Mouse (Mus musculus): ENCODE measurements around the gene Aig1. TPM values are rescaled to one million over a fixed set of nuclear protein-coding genes. Genes with fewer than 3 reads are reported as not detected.

The Aig1 gene
- polyA plus RNA-seq, 1 experiment = 130 TPM

DNA sequence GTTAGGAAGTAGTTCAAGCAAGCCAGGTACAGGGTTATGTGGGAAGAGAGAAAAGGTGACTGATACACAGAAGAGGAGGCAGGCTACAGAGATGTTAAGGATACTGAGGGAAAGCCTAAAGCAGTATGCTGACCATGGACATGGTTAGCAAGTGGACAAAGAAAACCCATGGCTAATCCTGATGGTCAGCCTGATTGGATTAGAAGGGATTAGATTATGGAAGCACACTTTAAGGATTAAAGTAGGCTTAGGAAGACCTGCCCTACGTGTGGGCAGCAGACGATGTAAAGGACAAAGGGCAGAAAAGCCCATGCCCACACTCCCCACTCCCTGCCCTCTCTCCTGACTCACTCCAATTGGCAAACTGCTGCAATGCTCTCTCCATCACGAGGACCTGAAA is 25.0 kb downstream of the Aig1 start:
- Histone ChIP-seq H3K27ac (ENCODE audit: insufficient read depth, low read length) (peak overlapping the region; percentile 75), H3K27me3 (ENCODE audit: control insufficient read depth, insufficient read depth, low read length) (no peaks in the 10 kb centered on the region), H3K4me3 (replicated peaks; ENCODE audit: insufficient read depth, low read depth, low read length) (no peak overlapping the region), H3K4me1 (ENCODE audit: control insufficient read depth, insufficient read depth, low read length) (peaks cover 17% of the 10 kb centered on the region; the same call in 1 of the 2 replicates)
- DNase-seq = no peak
- WGBS = 44% methylated on average over 3 of the region's 3 CpGs
- TF ChIP-seq CTCF (IDR thresholded peaks at IDR 0.05; ENCODE audit: borderline replicate concordance, insufficient read depth, low read depth, low read length) = no peak
- TF ChIP-seq POLR2A (IDR thresholded peaks at IDR 0.05; ENCODE audit: borderline replicate concordance, insufficient read depth, low read length) = no peak

DNA sequence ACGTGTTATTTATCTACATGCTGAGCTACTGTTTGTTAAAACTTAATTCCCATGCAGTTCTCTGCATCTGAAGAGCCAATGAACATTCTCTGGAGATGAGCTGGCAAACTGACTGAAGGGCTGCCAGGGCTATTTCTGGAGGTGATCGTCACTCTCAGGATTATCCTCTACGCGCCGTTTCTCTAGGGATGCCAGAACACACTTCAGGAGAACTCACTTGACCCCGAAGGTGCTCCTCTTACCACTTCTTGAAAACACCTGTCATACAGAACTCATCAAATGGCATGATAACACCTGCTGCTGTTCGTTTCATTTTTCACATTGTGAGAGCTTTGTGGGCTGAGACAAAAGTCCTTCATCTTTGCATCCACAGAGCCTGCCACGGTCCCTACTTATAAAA is 25.9 kb downstream of the Aig1 start:
- H3K4me1 ChIP-seq (ENCODE audit: control insufficient read depth, insufficient read depth, low read length) = peaks cover 25% of the 10 kb centered on the region; the same call in 1 of the 2 replicates
- no peak overlapping the region for H3K4me3 ChIP-seq (replicated peaks; ENCODE audit: insufficient read depth, low read depth, low read length)
- H3K27ac ChIP-seq (ENCODE audit: insufficient read depth, low read length) = peak overlapping the region; percentile 75; the same call in 1 of the 2 replicates
- peak; percentile 73 to 87 for DNase-seq
- TF ChIP-seq POLR2A (IDR thresholded peaks at IDR 0.05; ENCODE audit: borderline replicate concordance, insufficient read depth, low read length) (no peak), CTCF (IDR thresholded peaks at IDR 0.05; ENCODE audit: borderline replicate concordance, insufficient read depth, low read depth, low read length) (no peak)
- WGBS = 8% methylated on average over 8 of the region's 8 CpGs
- H3K27me3 ChIP-seq (ENCODE audit: control insufficient read depth, insufficient read depth, low read length) = no peaks in the 10 kb centered on the region

DNA sequence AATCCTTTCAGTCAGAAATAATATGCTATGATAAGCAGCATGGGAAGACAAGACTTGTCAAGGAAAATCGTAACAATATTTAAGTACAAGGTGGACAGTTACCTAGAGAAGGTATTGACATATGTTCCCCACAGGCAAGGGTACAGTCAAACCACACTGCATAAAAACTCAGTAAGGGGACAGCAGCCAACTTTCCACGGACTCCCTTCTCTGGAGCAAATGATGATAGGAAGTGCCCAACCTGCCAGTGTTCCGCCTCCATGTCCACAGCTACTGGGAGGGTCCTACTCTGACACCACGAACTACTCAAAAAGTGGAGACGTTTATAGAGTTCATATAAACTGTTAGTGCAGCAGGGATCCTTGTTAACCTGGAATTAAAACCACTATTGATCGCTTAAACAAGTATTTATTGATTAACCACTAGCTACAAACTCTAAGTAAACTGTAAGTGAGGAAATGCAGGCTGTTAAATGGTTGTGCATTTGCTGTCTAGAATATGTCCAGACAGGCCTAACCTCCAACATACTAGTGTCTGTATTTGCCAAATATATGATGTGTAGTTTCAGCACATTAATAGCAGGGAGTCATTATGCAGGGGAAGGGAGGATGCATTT is 30.2 kb downstream of the Aig1 start:
- Histone ChIP-seq H3K27me3 (ENCODE audit: control insufficient read depth, insufficient read depth, low read length) (no peaks in the 10 kb centered on the region), H3K27ac (ENCODE audit: insufficient read depth, low read length) (peak overlapping the region; percentile 8; the same call in 1 of the 2 replicates), H3K4me3 (replicated peaks; ENCODE audit: insufficient read depth, low read depth, low read length) (no peak overlapping the region), H3K4me1 (ENCODE audit: control insufficient read depth, insufficient read depth, low read length) (peaks cover 43% of the 10 kb centered on the region)
- TF ChIP-seq CTCF (IDR thresholded peaks at IDR 0.05; ENCODE audit: borderline replicate concordance, insufficient read depth, low read depth, low read length) = no peak
- TF ChIP-seq POLR2A (IDR thresholded peaks at IDR 0.05; ENCODE audit: borderline replicate concordance, insufficient read depth, low read length) = no peak
- WGBS = 48% methylated on average over 6 of the region's 6 CpGs
- peak in 1 of 2 experiments; percentile 46 for DNase-seq

DNA sequence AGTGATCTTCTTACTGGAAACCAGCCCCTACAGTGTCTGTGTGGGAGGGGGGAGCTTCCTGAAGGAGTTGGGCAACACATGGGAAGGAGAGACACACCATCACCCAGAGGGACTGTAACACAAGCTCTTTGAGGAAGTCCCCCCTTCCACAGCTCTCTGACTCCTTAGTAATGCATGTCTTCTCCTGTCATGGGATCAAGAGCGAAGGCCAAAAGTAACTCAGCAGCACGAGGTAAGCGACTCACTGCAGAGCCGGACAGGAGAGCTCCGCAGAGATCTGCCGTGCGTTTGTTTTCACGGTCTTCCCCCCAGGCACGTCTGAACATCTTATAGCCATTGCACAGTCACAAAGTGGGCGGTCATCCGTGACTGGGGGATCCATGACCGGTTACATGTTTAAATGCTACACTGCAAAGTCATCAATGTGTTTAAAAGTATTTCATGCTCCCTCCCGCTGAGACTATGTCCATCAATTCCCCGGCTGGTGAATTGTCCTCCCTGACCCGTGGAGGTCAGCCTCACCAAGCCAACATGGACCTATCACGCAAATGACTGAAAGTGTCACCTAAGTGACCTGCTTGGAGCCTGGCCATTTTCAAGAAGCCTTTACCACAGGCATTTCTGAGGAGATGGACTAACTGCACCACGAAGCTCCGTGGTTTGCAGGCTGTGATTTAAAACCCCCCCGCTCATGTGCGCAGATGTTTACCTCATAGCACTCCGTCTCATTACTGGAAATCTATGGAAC is 30.9 kb downstream of the Aig1 start:
- Histone ChIP-seq H3K27ac (ENCODE audit: insufficient read depth, low read length) (peak overlapping the region; percentile 88), H3K27me3 (ENCODE audit: control insufficient read depth, insufficient read depth, low read length) (no peaks in the 10 kb centered on the region), H3K4me3 (replicated peaks; ENCODE audit: insufficient read depth, low read depth, low read length) (no peak overlapping the region), H3K4me1 (ENCODE audit: control insufficient read depth, insufficient read depth, low read length) (peaks cover 40% of the 10 kb centered on the region)
- 34% methylated on average over 21 of the region's 21 CpGs for WGBS
- TF ChIP-seq CTCF (IDR thresholded peaks at IDR 0.05; ENCODE audit: borderline replicate concordance, insufficient read depth, low read depth, low read length) (no peak), POLR2A (IDR thresholded peaks at IDR 0.05; ENCODE audit: borderline replicate concordance, insufficient read depth, low read length) (no peak)
- no peak for DNase-seq

DNA sequence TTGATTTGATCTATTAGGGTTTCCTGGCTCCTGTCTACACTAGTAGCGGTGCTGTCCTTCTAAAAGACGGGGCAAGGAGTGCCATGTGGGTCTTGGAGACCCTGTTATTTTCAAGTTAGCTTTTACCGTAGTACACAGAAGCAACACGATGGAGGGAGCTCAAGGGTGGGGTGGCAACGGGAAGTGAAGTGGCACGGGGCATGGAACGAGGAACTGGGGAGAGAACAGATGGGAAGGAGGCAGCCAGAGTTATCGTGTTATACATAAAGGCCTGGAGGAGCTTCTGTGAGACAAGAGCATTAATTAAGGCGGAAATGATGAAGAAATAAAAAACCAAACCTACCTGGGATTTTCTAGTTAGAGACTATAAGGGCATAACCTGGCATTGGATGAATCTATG is 31.8 kb downstream of the Aig1 start:
- peaks cover 42% of the 10 kb centered on the region for H3K4me1 ChIP-seq (ENCODE audit: control insufficient read depth, insufficient read depth, low read length)
- no peak overlapping the region for H3K4me3 ChIP-seq (replicated peaks; ENCODE audit: insufficient read depth, low read depth, low read length)
- TF ChIP-seq POLR2A (IDR thresholded peaks at IDR 0.05; ENCODE audit: borderline replicate concordance, insufficient read depth, low read length) (no peak), CTCF (IDR thresholded peaks at IDR 0.05; ENCODE audit: borderline replicate concordance, insufficient read depth, low read depth, low read length) (no peak)
- no peaks in the 10 kb centered on the region for H3K27me3 ChIP-seq (ENCODE audit: control insufficient read depth, insufficient read depth, low read length)
- peak overlapping the region; percentile 97 for H3K27ac ChIP-seq (ENCODE audit: insufficient read depth, low read length)
- 18% methylated on average over 9 of the region's 9 CpGs for WGBS
- peak; percentile 46 to 54 for DNase-seq

DNA sequence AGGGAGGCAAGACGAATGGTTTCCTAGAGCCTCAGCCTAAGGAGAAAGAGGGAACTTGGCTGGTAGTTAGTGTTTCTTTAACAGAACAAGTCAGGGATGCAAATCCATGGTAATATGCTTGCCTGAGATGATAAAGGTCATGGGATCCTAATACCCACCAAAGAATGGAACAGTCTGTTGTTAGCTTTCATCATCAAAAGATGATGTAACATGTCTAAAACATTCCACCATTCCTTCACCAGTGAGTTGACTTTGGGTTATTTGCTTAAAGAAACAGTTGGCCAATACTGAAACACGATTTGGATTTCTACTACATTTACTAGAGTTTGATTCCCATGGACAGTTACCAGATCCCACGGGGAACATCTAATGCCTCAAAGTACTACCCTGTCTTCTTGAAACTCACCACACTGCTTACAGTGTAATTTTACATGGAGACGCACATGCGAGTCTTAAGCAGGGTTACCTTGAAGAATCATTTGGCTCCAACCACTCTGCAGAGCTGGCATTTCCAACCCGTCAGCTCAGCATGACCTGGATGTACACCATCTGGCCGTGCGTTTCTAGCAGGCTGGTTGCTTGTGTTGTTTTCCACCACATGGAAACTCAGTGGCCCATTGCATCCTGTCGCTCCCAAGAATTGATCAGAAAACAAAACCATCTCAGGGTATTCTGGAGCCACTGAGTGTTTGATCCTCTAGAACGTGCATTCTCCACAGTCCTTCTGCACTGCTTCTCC is 32.9 kb downstream of the Aig1 start:
- peak; percentile 94 to 97 for DNase-seq
- WGBS = 13% methylated on average over 10 of the region's 10 CpGs
- no peak overlapping the region for H3K4me3 ChIP-seq (replicated peaks; ENCODE audit: insufficient read depth, low read depth, low read length)
- TF ChIP-seq POLR2A (IDR thresholded peaks at IDR 0.05; ENCODE audit: borderline replicate concordance, insufficient read depth, low read length) (peak; percentile 43; the same call in 1 of the 2 replicates), CTCF (IDR thresholded peaks at IDR 0.05; ENCODE audit: borderline replicate concordance, insufficient read depth, low read depth, low read length) (0 out of 2 replicates have a peak, but pooled peaks have one; percentile 12)
- peak overlapping the region; percentile 87 for H3K27ac ChIP-seq (ENCODE audit: insufficient read depth, low read length)
- peaks cover 42% of the 10 kb centered on the region for H3K4me1 ChIP-seq (ENCODE audit: control insufficient read depth, insufficient read depth, low read length)
- no peaks in the 10 kb centered on the region for H3K27me3 ChIP-seq (ENCODE audit: control insufficient read depth, insufficient read depth, low read length)

DNA sequence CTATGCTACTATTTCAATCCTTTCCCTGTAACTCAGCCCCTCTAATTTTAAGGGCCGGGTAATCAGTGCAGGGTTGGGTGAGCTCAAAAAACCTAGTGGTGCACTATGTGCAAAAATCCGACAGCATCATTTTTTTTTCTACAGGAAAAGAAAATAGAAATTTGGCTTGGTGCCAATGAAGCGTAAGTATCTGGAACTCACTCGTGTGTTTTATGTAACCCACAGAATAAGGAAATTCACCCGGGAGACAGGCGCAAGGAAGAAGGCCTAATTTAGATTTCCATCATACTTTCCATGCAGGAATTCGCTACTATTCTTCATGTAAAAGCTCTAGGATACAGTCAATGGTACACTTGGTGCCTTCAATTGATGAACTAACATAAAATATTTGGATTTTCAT is 34.7 kb downstream of the Aig1 start:
- TF ChIP-seq POLR2A (IDR thresholded peaks at IDR 0.05; ENCODE audit: borderline replicate concordance, insufficient read depth, low read length) (no peak), CTCF (IDR thresholded peaks at IDR 0.05; ENCODE audit: borderline replicate concordance, insufficient read depth, low read depth, low read length) (no peak)
- Histone ChIP-seq H3K27ac (ENCODE audit: insufficient read depth, low read length) (peak overlapping the region; percentile 19; the same call in 1 of the 2 replicates), H3K4me1 (ENCODE audit: control insufficient read depth, insufficient read depth, low read length) (peaks cover 40% of the 10 kb centered on the region), H3K27me3 (ENCODE audit: control insufficient read depth, insufficient read depth, low read length) (no peaks in the 10 kb centered on the region), H3K4me3 (replicated peaks; ENCODE audit: insufficient read depth, low read depth, low read length) (no peak overlapping the region)
- peak in 1 of 2 experiments; percentile 44 for DNase-seq
- 32% methylated on average over 7 of the region's 7 CpGs for WGBS
